Mouse (Mus musculus): ENCODE measurements at regions not wholly inside any gene's neighbourhood (a gene's known extent, or its start where the extent isn't known, plus 50 kb on each side); places are given as distances from the start of the nearest gene placed in this dataset.

DNA sequence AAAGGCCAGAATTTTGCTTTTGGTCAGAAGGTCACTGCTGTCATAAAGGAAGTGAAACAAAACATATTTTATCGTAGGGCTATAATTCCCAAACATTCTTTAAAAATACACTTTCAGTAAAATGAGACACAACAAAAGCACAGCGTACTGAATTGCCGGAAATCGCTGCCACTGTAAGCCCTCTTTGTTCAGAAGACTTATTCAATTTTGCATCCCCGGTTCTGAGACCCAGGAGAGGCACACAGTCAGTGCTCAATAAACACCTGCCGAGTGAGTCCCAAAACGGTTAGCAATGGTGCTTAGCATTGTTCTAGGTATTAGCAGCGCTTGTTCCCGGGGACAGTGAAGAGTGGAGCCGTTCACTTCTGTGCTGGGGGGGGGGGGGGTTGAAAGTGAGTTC is 72.9 kb upstream of the Lmo2 start:
- TF ChIP-seq HCFC1 (IDR thresholded peaks at IDR 0.05; ENCODE audit: borderline replicate concordance, insufficient read depth, low read length) (no peak), ZC3H11A (IDR thresholded peaks at IDR 0.05; ENCODE audit: borderline replicate concordance, low read depth, low read length) (no peak), CHD2 (IDR thresholded peaks at IDR 0.05; ENCODE audit: low read depth, low read length) (no peak)

All from ES-E14 (cell line).